Mouse (Mus musculus) myocyte (in vitro differentiated cells): ENCODE data around the gene Dpep3.

ENCODE experiments used
- POLR2A ChIP-seq: IDR thresholded peaks from one replicate; pipeline ENCODE4 v1.6.1; 2011; ENCODE audit warnings: low read depth, mild to moderate bottlenecking, control low read depth, moderate library complexity; ENCODE audit not compliant: insufficient read length
- TCF12 ChIP-seq: IDR thresholded peaks from one replicate; pipeline ENCODE4 v1.6.1; 2011; ENCODE audit warnings: mild to moderate bottlenecking, control low read depth; ENCODE audit not compliant: poor library complexity, insufficient read depth, severe bottlenecking

DNA sequence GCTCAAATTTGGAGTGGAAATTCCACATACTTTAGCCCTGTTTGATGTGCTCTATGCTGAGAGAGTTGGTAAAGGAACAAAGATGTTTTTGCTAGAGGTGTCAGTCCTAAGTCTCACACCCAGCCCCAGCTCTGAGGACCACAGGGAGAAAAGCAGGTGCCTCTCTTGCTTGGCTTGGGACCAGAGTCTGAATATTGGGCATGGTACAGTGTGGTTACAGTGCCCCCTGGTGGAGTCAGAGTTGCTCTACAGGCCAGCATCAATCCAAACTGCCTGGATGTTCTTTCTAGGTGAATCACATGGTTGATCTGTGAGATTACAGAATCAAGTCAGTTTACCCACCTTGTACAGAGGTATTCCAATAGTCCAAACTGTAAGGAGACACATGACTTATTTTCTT is 43.3 kb upstream of the Dpep3 start:
- TF ChIP-seq POLR2A (no peak), TCF12 (no peak)
